Mouse (Mus musculus): ENCODE measurements around the gene Atxn2l. TPM values are rescaled to one million over a fixed set of nuclear protein-coding genes. Genes with fewer than 3 reads are reported as not detected.

Gene Atxn2l
- polyA plus RNA-seq, 1 experiment from 2014 or later = 44.5 TPM

- ATAC-seq (ENCODE audit: insufficient read depth, low FRiP score, low read depth) = no peak
- H3K36me3 ChIP-seq = no peaks in the 10 kb centered on the region
- no peak overlapping the region for H3K4me2 ChIP-seq
- no peak overlapping the region for H3K4me3 ChIP-seq (replicated peaks)
- H3K27ac ChIP-seq = no peak overlapping the region
- H3K4me1 ChIP-seq = no peaks in the 10 kb centered on the region
- H3K9me3 ChIP-seq = no peaks in the 10 kb centered on the region
- 82% methylated on average over 3 of the region's 3 CpGs for WGBS
- H3K9ac ChIP-seq = no peak overlapping the region
- H3K27me3 ChIP-seq (replicated peaks) = no peaks in the 10 kb centered on the region
Measured at GRCm38 (mm10) chr7:126511287-126511686, 8.1 kb upstream of the Atxn2l start.

- H3K27ac ChIP-seq = no peak overlapping the region
- H3K4me3 ChIP-seq (replicated peaks) = no peak overlapping the region
- 71% methylated on average over 8 of the region's 8 CpGs for WGBS
- no peak overlapping the region for H3K9ac ChIP-seq
- no peaks in the 10 kb centered on the region for H3K9me3 ChIP-seq
- no peaks in the 10 kb centered on the region for H3K36me3 ChIP-seq
- H3K4me1 ChIP-seq = no peaks in the 10 kb centered on the region
- no peak overlapping the region for H3K4me2 ChIP-seq
- ATAC-seq (ENCODE audit: insufficient read depth, low FRiP score, low read depth) = no peak
- H3K27me3 ChIP-seq (replicated peaks) = no peaks in the 10 kb centered on the region
Measured at GRCm38 (mm10) chr7:126507126-126507778, 4.0 kb upstream of the Atxn2l start.

- H3K4me1 ChIP-seq = no peaks in the 10 kb centered on the region
- H3K27me3 ChIP-seq (replicated peaks) = no peaks in the 10 kb centered on the region
- ATAC-seq (ENCODE audit: insufficient read depth, low FRiP score, low read depth) = no peak
- H3K4me3 ChIP-seq (replicated peaks) = no peak overlapping the region
- H3K27ac ChIP-seq = no peak overlapping the region
- H3K36me3 ChIP-seq = peaks cover 11% of the 10 kb centered on the region; the same call in 1 of the 2 replicates
- H3K9ac ChIP-seq = no peak overlapping the region
- H3K9me3 ChIP-seq = no peaks in the 10 kb centered on the region
- 72% methylated on average over 2 of the region's 2 CpGs for WGBS
- no peak overlapping the region for H3K4me2 ChIP-seq
Measured at GRCm38 (mm10) chr7:126504913-126505312, 1.7 kb upstream of the Atxn2l start.

- Histone ChIP-seq H3K9ac (peak overlapping the region; percentile 100), H3K27me3 (replicated peaks) (no peaks in the 10 kb centered on the region), H3K4me3 (replicated peaks) (peak overlapping the region; percentile 100), H3K36me3 (peaks cover 27% of the 10 kb centered on the region; the same call in 1 of the 2 replicates), H3K4me1 (no peaks in the 10 kb centered on the region), H3K4me2 (peak overlapping the region; percentile 63), H3K9me3 (no peaks in the 10 kb centered on the region), H3K27ac (peak overlapping the region; percentile 100)
- WGBS = under 1% methylated on average over 40 of the region's 40 CpGs
- ATAC-seq (ENCODE audit: insufficient read depth, low FRiP score, low read depth) = no peak
Measured at GRCm38 (mm10) chr7:126502751-126503150, 486 bp downstream of the Atxn2l start.

- Histone ChIP-seq H3K9me3 (no peaks in the 10 kb centered on the region), H3K4me2 (peak overlapping the region; percentile 63), H3K36me3 (peaks cover 33% of the 10 kb centered on the region), H3K9ac (peak overlapping the region; percentile 100), H3K4me3 (replicated peaks) (peak overlapping the region; percentile 100), H3K27me3 (replicated peaks) (no peaks in the 10 kb centered on the region), H3K4me1 (no peaks in the 10 kb centered on the region), H3K27ac (peak overlapping the region; percentile 100)
- ATAC-seq (ENCODE audit: insufficient read depth, low FRiP score, low read depth) = peak; percentile 85
- WGBS = under 1% methylated on average over 55 of the region's 57 CpGs
Measured at GRCm38 (mm10) chr7:126502023-126502741, 1.1 kb downstream of the Atxn2l start.

- ATAC-seq (ENCODE audit: insufficient read depth, low FRiP score, low read depth) = no peak
- H3K4me2 ChIP-seq = peak overlapping the region; percentile 63
- peaks cover 38% of the 10 kb centered on the region for H3K36me3 ChIP-seq
- no peaks in the 10 kb centered on the region for H3K27me3 ChIP-seq (replicated peaks)
- H3K9me3 ChIP-seq = no peaks in the 10 kb centered on the region
- H3K27ac ChIP-seq = peak overlapping the region; percentile 100
- 3% methylated on average over 9 of the region's 9 CpGs for WGBS
- peak overlapping the region; percentile 100 for H3K4me3 ChIP-seq (replicated peaks)
- H3K9ac ChIP-seq = peak overlapping the region; percentile 19
- no peaks in the 10 kb centered on the region for H3K4me1 ChIP-seq
Measured at GRCm38 (mm10) chr7:126501684-126502022, 1.6 kb downstream of the Atxn2l start.

GRCm38 (mm10) chr7:126499416-126499815 is 3.8 kb downstream of the Atxn2l start:
- Histone ChIP-seq H3K9me3 (no peaks in the 10 kb centered on the region), H3K4me1 (no peaks in the 10 kb centered on the region), H3K27me3 (replicated peaks) (no peaks in the 10 kb centered on the region), H3K27ac (no peak overlapping the region), H3K9ac (no peak overlapping the region), H3K4me2 (no peak overlapping the region), H3K4me3 (replicated peaks) (no peak overlapping the region), H3K36me3 (peaks cover 59% of the 10 kb centered on the region)
- 94% methylated on average over 7 of the region's 7 CpGs for WGBS
- ATAC-seq (ENCODE audit: insufficient read depth, low FRiP score, low read depth) = no peak

GRCm38 (mm10) chr7:126497966-126498365 is 5.3 kb downstream of the Atxn2l start:
- Histone ChIP-seq H3K9me3 (no peaks in the 10 kb centered on the region), H3K36me3 (peaks cover 74% of the 10 kb centered on the region), H3K4me1 (no peaks in the 10 kb centered on the region), H3K4me3 (replicated peaks) (no peak overlapping the region), H3K4me2 (no peak overlapping the region), H3K27me3 (replicated peaks) (no peaks in the 10 kb centered on the region), H3K27ac (no peak overlapping the region), H3K9ac (no peak overlapping the region)
- WGBS = 88% methylated on average over 12 of the region's 12 CpGs
- no peak for ATAC-seq (ENCODE audit: insufficient read depth, low FRiP score, low read depth)

- no peaks in the 10 kb centered on the region for H3K9me3 ChIP-seq
- no peaks in the 10 kb centered on the region for H3K4me1 ChIP-seq
- no peak for ATAC-seq (ENCODE audit: insufficient read depth, low FRiP score, low read depth)
- H3K9ac ChIP-seq = no peak overlapping the region
- WGBS = 89% methylated on average over 5 of the region's 5 CpGs
- no peaks in the 10 kb centered on the region for H3K27me3 ChIP-seq (replicated peaks)
- no peak overlapping the region for H3K27ac ChIP-seq
- H3K36me3 ChIP-seq = peaks cover 87% of the 10 kb centered on the region
- no peak overlapping the region for H3K4me2 ChIP-seq
- no peak overlapping the region for H3K4me3 ChIP-seq (replicated peaks)
Measured at GRCm38 (mm10) chr7:126496475-126496874, 6.8 kb downstream of the Atxn2l start.

GRCm38 (mm10) chr7:126494120-126494519 is 9.1 kb downstream of the Atxn2l start:
- H3K4me2 ChIP-seq = no peak overlapping the region
- no peak for ATAC-seq (ENCODE audit: insufficient read depth, low FRiP score, low read depth)
- H3K9ac ChIP-seq = no peak overlapping the region
- H3K36me3 ChIP-seq = peaks cover 78% of the 10 kb centered on the region
- no peak overlapping the region for H3K4me3 ChIP-seq (replicated peaks)
- no peaks in the 10 kb centered on the region for H3K4me1 ChIP-seq
- WGBS = 83% methylated on average over 6 of the region's 6 CpGs
- no peaks in the 10 kb centered on the region for H3K27me3 ChIP-seq (replicated peaks)
- no peaks in the 10 kb centered on the region for H3K9me3 ChIP-seq
- no peak overlapping the region for H3K27ac ChIP-seq

GRCm38 (mm10) chr7:126491973-126492372 is 11.3 kb downstream of the Atxn2l start:
- Histone ChIP-seq H3K4me2 (no peak overlapping the region), H3K9ac (no peak overlapping the region), H3K27me3 (replicated peaks) (no peaks in the 10 kb centered on the region), H3K4me3 (replicated peaks) (no peak overlapping the region), H3K36me3 (peaks cover 61% of the 10 kb centered on the region), H3K27ac (no peak overlapping the region; the same call in 1 of the 2 replicates), H3K4me1 (peaks cover 6% of the 10 kb centered on the region), H3K9me3 (no peaks in the 10 kb centered on the region)
- no peak for ATAC-seq (ENCODE audit: insufficient read depth, low FRiP score, low read depth)
- 54% methylated on average over 11 of the region's 11 CpGs for WGBS

- ATAC-seq (ENCODE audit: insufficient read depth, low FRiP score, low read depth) = no peak
- H3K27ac ChIP-seq = no peak overlapping the region
- H3K9me3 ChIP-seq = no peaks in the 10 kb centered on the region
- 52% methylated on average over 1 of the region's 1 CpGs for WGBS
- H3K4me3 ChIP-seq (replicated peaks) = no peak overlapping the region
- H3K4me2 ChIP-seq = no peak overlapping the region
- H3K4me1 ChIP-seq = peaks cover 6% of the 10 kb centered on the region
- no peaks in the 10 kb centered on the region for H3K27me3 ChIP-seq (replicated peaks)
- peaks cover 51% of the 10 kb centered on the region for H3K36me3 ChIP-seq
- H3K9ac ChIP-seq = no peak overlapping the region
Measured at GRCm38 (mm10) chr7:126491005-126491404, 12.2 kb downstream of the Atxn2l start.
